Mouse (Mus musculus): ENCODE results near the gene Gsx1. TPM values are rescaled to one million over a fixed set of nuclear protein-coding genes. Genes with fewer than 3 reads are reported as not detected.

The Gsx1 gene
- polyA plus RNA-seq, 1 experiment from 2014 or later = not detected

DNA sequence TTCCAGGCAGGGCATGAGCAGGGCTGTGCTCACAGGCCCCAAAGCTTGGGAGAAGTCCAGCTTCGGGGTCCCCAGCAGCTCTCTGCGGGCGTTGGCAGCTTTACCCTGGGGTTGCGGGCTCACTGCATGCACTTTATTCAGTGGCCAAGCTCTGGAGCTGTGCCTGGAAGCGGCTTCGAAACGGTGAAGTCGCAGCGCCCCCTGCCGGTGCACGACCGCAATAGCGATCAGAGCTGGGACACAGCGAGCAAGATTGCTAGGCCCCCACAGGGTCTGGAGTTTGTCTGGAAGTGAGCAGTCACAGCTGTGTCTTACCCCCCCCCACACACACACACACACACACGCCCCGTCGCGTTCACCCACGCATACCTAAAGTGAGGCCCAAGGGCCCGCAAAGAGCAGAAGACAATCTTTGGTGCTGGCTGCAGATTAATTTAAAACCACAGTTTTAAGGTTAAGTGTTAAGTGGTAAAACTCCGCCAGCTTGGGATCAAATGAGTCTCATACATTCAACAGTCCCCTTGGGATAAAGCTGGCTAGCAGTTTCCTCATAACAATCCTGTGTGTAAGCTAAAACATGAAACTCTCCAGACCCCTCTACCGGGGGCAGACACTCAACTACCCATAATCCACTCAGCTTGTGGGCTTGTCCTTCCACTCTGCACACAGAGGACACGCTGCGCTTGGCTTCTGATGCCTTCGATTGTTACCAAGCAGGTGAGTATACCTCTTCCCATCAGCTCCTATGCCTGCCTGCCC is 39.0 kb downstream of the Gsx1 start:
- H3K9ac ChIP-seq = no peak overlapping the region
- no peaks in the 10 kb centered on the region for H3K9me3 ChIP-seq
- peak; percentile 86 for ATAC-seq (ENCODE audit: low FRiP score, low read depth)
- 11% methylated on average over 25 of the region's 25 CpGs for WGBS
- peak overlapping the region; percentile 43 for H3K4me2 ChIP-seq (replicated peaks)
- H3K27ac ChIP-seq = no peak overlapping the region
- peaks cover 4% of the 10 kb centered on the region; the same call in 1 of the 2 replicates for H3K4me1 ChIP-seq
- no peak overlapping the region for H3K4me3 ChIP-seq
- no peaks in the 10 kb centered on the region for H3K36me3 ChIP-seq
- H3K27me3 ChIP-seq = peaks cover 71% of the 10 kb centered on the region

DNA sequence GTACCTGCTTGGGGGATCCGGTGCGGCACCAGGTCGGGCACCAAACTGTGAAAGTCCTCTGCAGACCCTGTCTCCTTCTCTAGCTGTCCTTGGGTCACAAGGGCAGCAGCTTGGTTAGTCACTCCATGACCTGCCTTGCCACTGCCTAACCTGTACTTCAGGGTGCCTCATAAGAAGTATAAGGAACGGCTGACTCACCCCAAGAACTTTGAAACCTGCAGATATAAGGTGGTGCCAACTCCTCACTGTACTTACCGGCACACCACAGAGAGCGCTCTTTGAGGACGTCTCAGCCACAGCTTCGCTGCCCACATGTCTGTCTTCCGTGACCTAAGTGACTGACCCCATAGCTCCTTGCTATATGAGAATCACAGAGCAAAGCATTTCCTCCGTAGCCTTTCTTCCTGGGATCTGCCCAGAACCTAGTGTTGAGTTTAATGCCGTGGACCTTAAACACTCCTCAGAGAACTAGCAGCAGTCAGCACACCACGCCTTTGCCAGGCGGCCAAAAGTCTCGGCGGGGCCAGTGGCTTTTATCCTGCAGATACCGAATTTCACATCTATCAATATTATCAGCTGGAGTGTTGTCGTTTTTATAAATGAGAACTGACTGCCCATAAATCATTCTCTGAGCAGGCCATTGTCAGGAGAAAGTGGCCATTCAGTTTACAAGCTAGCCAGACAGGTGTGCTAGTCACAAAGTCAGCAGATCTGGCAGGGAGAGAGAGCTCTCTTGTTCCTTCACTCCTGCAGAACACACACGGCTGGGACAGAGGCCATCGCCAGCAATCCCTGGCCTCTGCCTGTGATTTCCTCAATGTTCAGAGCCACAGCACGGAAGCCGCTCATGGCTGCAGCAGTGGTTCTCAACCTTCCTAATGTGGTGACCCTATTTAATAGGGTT is 47.2 kb downstream of the Gsx1 start:
- no peaks in the 10 kb centered on the region for H3K9me3 ChIP-seq
- ATAC-seq (ENCODE audit: low FRiP score, low read depth) = no peak
- 50% methylated on average over 21 of the region's 21 CpGs for WGBS
- no peak overlapping the region for H3K4me2 ChIP-seq (replicated peaks)
- no peak overlapping the region for H3K27ac ChIP-seq
- no peak overlapping the region for H3K4me3 ChIP-seq
- peaks cover 33% of the 10 kb centered on the region for H3K27me3 ChIP-seq
- no peak overlapping the region for H3K9ac ChIP-seq
- no peaks in the 10 kb centered on the region for H3K36me3 ChIP-seq
- no peaks in the 10 kb centered on the region for H3K4me1 ChIP-seq

Other genes starting within 250 kb of the Gsx1 start
- gene Gtf3a, start 240.0 kb upstream of the Gsx1 start, polyA plus RNA-seq (2015; fragmentation: Nextera tagmentation; extraction: Ambion mirVana) = 105 and 111 TPM in 2 replicates
- gene Mtif3, start 224.9 kb upstream of the Gsx1 start, polyA plus RNA-seq (2015; fragmentation: Nextera tagmentation; extraction: Ambion mirVana) = 27.3 and 27.4 TPM in 2 replicates
- gene Lnx2, start 112.1 kb upstream of the Gsx1 start, polyA plus RNA-seq (2015; fragmentation: Nextera tagmentation; extraction: Ambion mirVana) = 9.4 and 11.2 TPM in 2 replicates
- 121 and 125 TPM in 2 replicates for gene Polr1d, start 111.6 kb upstream of the Gsx1 start, polyA plus RNA-seq (2015; fragmentation: Nextera tagmentation; extraction: Ambion mirVana)
- gene Pdx1, start 81.3 kb downstream of the Gsx1 start, polyA plus RNA-seq (2015; fragmentation: Nextera tagmentation; extraction: Ambion mirVana) = not detected in 2 replicates
- 0.06 TPM in 1 of 2 replicates, not detected in the other for gene Cdx2, start 118.6 kb downstream of the Gsx1 start, polyA plus RNA-seq (2015; fragmentation: Nextera tagmentation; extraction: Ambion mirVana)
- gene Urad, start 133.7 kb downstream of the Gsx1 start, polyA plus RNA-seq (2015; fragmentation: Nextera tagmentation; extraction: Ambion mirVana) = not detected in 2 replicates
- 0.17 TPM in 2 replicates for gene Flt3, start 211.8 kb downstream of the Gsx1 start, polyA plus RNA-seq (2015; fragmentation: Nextera tagmentation; extraction: Ambion mirVana)
- 69.7 and 77.7 TPM in 2 replicates for gene Pan3, start 241.5 kb downstream of the Gsx1 start, polyA plus RNA-seq (2015; fragmentation: Nextera tagmentation; extraction: Ambion mirVana)

All from limb, embryonic 13.5 days (tissue).